8 mouse cellular contexts compared by ENCODE assay signal in the genomic region with DNA sequence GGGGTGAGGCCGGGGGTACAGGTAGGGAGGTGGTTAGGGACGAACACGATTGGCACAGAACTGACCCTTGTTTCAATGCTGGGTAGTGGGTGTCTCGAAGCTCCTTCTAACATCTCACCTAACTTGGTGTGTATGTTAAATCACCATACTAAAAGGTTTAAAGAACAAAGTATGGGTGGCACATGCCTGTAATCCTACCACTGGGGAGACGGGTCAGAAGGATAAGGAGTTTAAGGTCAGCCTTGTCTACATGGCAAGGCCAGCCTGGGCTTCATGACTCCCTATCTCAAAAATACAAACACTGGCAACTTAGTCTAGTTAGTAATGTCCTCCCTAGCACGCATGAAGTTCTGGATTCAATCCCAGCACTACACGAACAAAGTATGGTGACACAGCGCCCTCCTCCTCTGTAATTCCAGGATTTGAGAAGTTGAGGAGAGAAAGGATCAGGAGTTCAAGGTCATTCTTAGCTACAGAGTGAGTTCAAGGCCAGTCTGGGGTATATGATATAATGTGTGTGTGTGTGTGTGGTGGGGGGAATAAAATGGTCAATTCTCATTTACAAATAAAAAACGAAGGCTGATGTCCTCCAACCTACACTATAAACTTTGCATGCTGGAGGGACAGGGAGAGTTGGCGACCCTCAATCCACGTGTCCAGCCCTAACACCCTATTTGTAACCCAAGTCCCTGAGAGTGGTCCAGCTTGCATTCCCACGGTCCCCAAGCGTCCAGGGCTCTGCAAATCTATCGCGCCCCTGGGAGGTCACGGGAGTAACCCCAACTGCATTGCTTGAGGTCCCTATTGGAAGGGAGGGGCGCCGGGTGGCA. TPM values are rescaled to one million over a fixed set of nuclear protein-coding genes. Genes with fewer than 3 reads are reported as not detected.
DNase-seq lines count a peak whose midpoint lies in the region; ATAC-seq and TF ChIP-seq lines count a peak whose summit lies in the region.

No protein-coding gene starts in this region.

- intact Hi-C loops in left cerebral cortex, postnatal 4 days (cut with DNase I) = loop anchor here (10.0 kb wide), 1 partner anchor 54 kb away; no protein-coding TSS in a partner anchor

- H3K79me3 ChIP-seq in C2C12 (ENCODE audit: low read depth) = peaks cover 29% of the 10 kb centered on the region

- peak overlapping the region; percentile 95 for H3K4me2 ChIP-seq in midbrain, embryonic 14.5 days (ENCODE audit: low read length)

- H3K27me3 ChIP-seq in C2C12 (ENCODE audit: control insufficient read depth, insufficient read depth, insufficient read length) = no peaks in the 10 kb centered on the region
- H3K27me3 ChIP-seq in forebrain, embryonic 10.5 days (ENCODE audit: poor library complexity, severe bottlenecking) = no peaks in the 10 kb centered on the region
- H3K27me3 ChIP-seq in midbrain, embryonic 14.5 days (ENCODE audit: control insufficient read depth, insufficient read depth, low read length) = no peaks in the 10 kb centered on the region

- peak overlapping the region; percentile 61 for H3ac ChIP-seq in C2C12 (ENCODE audit: control insufficient read depth, insufficient read length, low read depth)

- peaks cover 56% of the 10 kb centered on the region for H3K79me2 ChIP-seq in C2C12 (ENCODE audit: control insufficient read depth, insufficient read depth)

- H3K27ac ChIP-seq in forebrain, embryonic 10.5 days = peak overlapping the region; percentile 92
- H3K27ac ChIP-seq in midbrain, embryonic 14.5 days (replicated peaks; ENCODE audit: low read depth, low read length) = peak overlapping the region; percentile 88

- peak; percentile 60 to 88 for DNase-seq in adrenal gland, adult (ENCODE audit: inconsistent age in 2 of 2, low spot score in 1 of 2)
- no peak for DNase-seq in adrenal gland, postnatal 4 days (ENCODE audit: low spot score in 2 of 2)
- no peak for DNase-seq in forebrain, embryonic 10.5 days (ENCODE audit: extremely low spot score, low spot score)
- peak; percentile 41 for DNase-seq in kidney, postnatal 10 days
- DNase-seq in midbrain, embryonic 14.5 days = peak; percentile 17
- DNase-seq in left cerebral cortex, postnatal 4 days = no peak
- DNase-seq in c-Kit-positive CD71-positive TER-119-positive erythroid progenitor cells, embryonic 14.5 days (ENCODE audit: low spot score) = no peak

- H3K9me3 ChIP-seq in forebrain, embryonic 10.5 days = no peaks in the 10 kb centered on the region
- H3K9me3 ChIP-seq in midbrain, embryonic 14.5 days (ENCODE audit: control insufficient read depth, low read length) = no peaks in the 10 kb centered on the region

- H3K36me3 ChIP-seq in C2C12 (ENCODE audit: control insufficient read depth, insufficient read depth) = no peaks in the 10 kb centered on the region
- H3K36me3 ChIP-seq in forebrain, embryonic 10.5 days (replicated peaks) = peaks cover 15% of the 10 kb centered on the region
- H3K36me3 ChIP-seq in midbrain, embryonic 14.5 days (ENCODE audit: control insufficient read depth, insufficient read depth, low read length) = no peaks in the 10 kb centered on the region

- H3K4me3 ChIP-seq in C2C12 (ENCODE audit: insufficient read depth, poor library complexity, severe bottlenecking) = peak overlapping the region; percentile 59
- peak overlapping the region; percentile 81 for H3K4me3 ChIP-seq in forebrain, embryonic 10.5 days
- peak overlapping the region; percentile 82 for H3K4me3 ChIP-seq in midbrain, embryonic 14.5 days (replicated peaks; ENCODE audit: low read depth, low read length)

- ATAC-seq in midbrain, embryonic 14.5 days (ENCODE audit: low FRiP score, low TSS enrichment) = peak; percentile 13; the same call in 1 of the 2 replicates

- peaks cover 39% of the 10 kb centered on the region for H3K4me1 ChIP-seq in forebrain, embryonic 10.5 days
- H3K4me1 ChIP-seq in midbrain, embryonic 14.5 days (ENCODE audit: control insufficient read depth, insufficient read depth, low read length) = peaks cover 32% of the 10 kb centered on the region

- no peak for TF ChIP-seq CTCF in C2C12 (IDR thresholded peaks at IDR 0.05; ENCODE audit: control insufficient read depth, insufficient read depth, insufficient read length)

- peak overlapping the region; percentile 82 for H3K9ac ChIP-seq in midbrain, embryonic 14.5 days (replicated peaks; ENCODE audit: low read length)

- 41% methylated on average over 18 of the region's 18 CpGs for WGBS in forebrain, embryonic 10.5 days
- 36% methylated on average over 18 of the region's 18 CpGs for WGBS in midbrain, embryonic 14.5 days

TF ChIP-seq in C2C12, 6 proteins besides CTCF, POLR2A, EP300 and RAD21:
- no peak for TF ChIP-seq FOSL1 (IDR thresholded peaks at IDR 0.05; ENCODE audit: insufficient read depth, low read length, poor library complexity, severe bottlenecking)
- TF ChIP-seq MAX (IDR thresholded peaks at IDR 0.05) = no peak
- no peak for TF ChIP-seq MYOG (IDR thresholded peaks at IDR 0.05; ENCODE audit: control insufficient read depth, extremely low read depth, insufficient read length)
- TF ChIP-seq CEBPB (IDR thresholded peaks at IDR 0.05; ENCODE audit: low read depth) = no peak
- TF ChIP-seq MYOD1 (IDR thresholded peaks at IDR 0.05; ENCODE audit: control insufficient read depth, insufficient read length, low read depth) = no peak
- no peak for TF ChIP-seq USF1 (IDR thresholded peaks at IDR 0.05; ENCODE audit: low read depth)
TF ChIP-seq in C2C12: peak in this region for 0.

RNA-seq across cellular contexts. Expression of gene Gna12, which starts 0.9 kb away (rescaled TPM):
- total RNA-seq in adrenal gland, postnatal 4 days (2021) = 100 to 1,000 TPM; 134 TPM
- 42.1 TPM for polyA plus RNA-seq in C2C12 (2012; fragmentation: generic; extraction: Trizol)
- polyA plus RNA-seq in forebrain, embryonic 10.5 days (2016; fragmentation: Nextera tagmentation; extraction: Ambion mirVana) = 6.1 and 7.6 TPM in 2 replicates
- 21.6 and 22.5 TPM in 2 replicates for polyA plus RNA-seq in midbrain, embryonic 14.5 days (2014; fragmentation: Nextera tagmentation; extraction: Ambion mirVana)
- 10 to 100 TPM; 77.3 to 82.0 TPM for total RNA-seq in left cerebral cortex, postnatal 4 days (2021)

Comparison
In these comparisons a context has a peak if more than half of its experiments do, and no peak if none do; other contexts are left out.
1. DNase-seq: peak in adrenal gland, adult (2 of 2), kidney, postnatal 10 days (single experiment) and midbrain, embryonic 14.5 days (single experiment); none in adrenal gland, postnatal 4 days (0 of 2), forebrain, embryonic 10.5 days (single experiment), left cerebral cortex, postnatal 4 days (single experiment) and c-Kit-positive CD71-positive TER-119-positive erythroid progenitor cells, embryonic 14.5 days (single experiment).
2. Peak in every context shown above with its lines, with median percentiles within 50 percentile points of each other: H3K4me3 ChIP-seq.